Mouse (Mus musculus): ENCODE data around the gene Abcb5.

DNA sequence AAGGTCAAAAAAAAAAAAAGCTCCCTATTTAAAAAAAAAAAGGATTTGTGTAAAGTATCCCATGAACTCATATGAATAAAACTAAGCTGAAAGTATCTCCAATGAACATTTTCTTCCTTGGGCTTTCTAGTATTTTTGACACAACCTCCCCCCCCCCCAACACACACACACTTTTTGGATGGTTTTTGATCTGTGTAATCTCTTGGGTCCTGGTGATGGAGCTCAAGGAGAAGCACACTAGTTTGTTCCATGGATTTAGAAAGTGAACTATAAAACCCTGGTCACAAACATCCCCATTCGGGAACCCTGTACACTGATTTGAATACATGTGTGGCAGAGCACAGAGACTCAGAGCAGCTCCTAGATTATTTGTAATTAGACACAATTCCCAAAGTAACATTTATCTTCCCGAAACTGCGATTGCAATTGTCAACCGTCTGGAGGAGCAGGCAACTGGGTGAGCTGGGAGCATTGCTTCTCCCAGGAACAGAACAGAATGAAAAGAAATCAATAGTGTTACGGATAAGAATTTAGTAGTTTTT lies 124.8 kb downstream of the Abcb5 start:
- TF ChIP-seq ZNF384 (IDR thresholded peaks at IDR 0.05; ENCODE audit: low read depth, low read length) (no peak), MAFK (IDR thresholded peaks at IDR 0.05; ENCODE audit: insufficient read depth, low read depth, low read length) (no peak), HCFC1 (IDR thresholded peaks at IDR 0.05; ENCODE audit: borderline replicate concordance, insufficient read depth, low read length) (no peak), ZC3H11A (IDR thresholded peaks at IDR 0.05; ENCODE audit: borderline replicate concordance, low read depth, low read length) (no peak)

All from ES-E14 (cell line).